Mouse (Mus musculus) liver, postnatal 0 days (tissue): ENCODE measurements around the gene Ttll11.

Experiments used
- CTCF ChIP-seq: sonication (generic); IDR thresholded peaks from 2 replicates; pipeline ENCODE4 v1.5.1; 2016; ENCODE audit warnings: antibody characterized with exemption, low read depth
- EP300 ChIP-seq: IDR thresholded peaks from 2 replicates; pipeline ENCODE4 v1.6.1; 2016; ENCODE audit warnings: antibody characterized with exemption, low read depth, mild to moderate bottlenecking

DNA sequence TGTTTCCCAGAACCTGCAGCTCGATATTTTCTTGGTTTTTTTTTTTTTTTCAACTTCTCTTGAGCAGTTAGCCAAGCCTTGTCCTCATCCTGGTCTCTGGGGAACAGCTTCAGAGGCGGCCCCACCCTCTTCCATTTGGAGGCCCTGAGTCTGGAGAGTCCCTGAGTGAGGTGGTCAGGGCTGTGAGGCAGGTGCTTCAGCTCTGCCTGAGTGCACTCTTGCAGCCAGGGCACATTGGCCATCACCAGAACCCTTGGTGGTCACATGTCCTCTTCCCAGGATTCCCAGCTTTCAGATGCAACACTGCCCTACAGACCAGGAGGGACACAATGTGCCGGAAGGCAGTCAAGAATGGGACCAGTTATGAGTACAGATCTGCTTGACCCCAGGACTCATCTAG lies 169.7 kb downstream of the Ttll11 start:
- TF ChIP-seq CTCF (no peak), EP300 (no peak)
